Mouse (Mus musculus) liver, embryonic 14.5 days (tissue): ENCODE data around the gene Adam12. TPM values are rescaled to one million over a fixed set of nuclear protein-coding genes. Genes with fewer than 3 reads are reported as not detected.

Experiments
- ATAC-seq: fragments of 200-750 bp; cut with Nextera tagmentation; 2 replicates; pipeline ENCODE4 v1.8.0; 2017; ENCODE audit warnings: moderate number of reproducible peaks, mild to moderate bottlenecking, moderate library complexity; ENCODE audit not compliant: insufficient read depth
- DNase-seq, 3 experiments: peaks; one replicate each; pipeline ENCODE4 v3.0.0-alpha.2; 2012 to 2013; ENCODE audit warnings: low read depth in 3 of 3, low spot score in 3 of 3
- H3K27ac ChIP-seq: fragments of 300-500 bp; sonication (generic); 2 replicates; pipeline ENCODE4 v1.5.1; 2014; ENCODE audit warnings: moderate library complexity, mild to moderate bottlenecking, control low read depth, inconsistent platforms
- H3K27me3 ChIP-seq: fragments of 300-500 bp; sonication (generic); 2 replicates; pipeline ENCODE4 v1.6.1; 2014; ENCODE audit warnings: mild to moderate bottlenecking, low read length, moderate library complexity; ENCODE audit not compliant: control insufficient read depth, insufficient read depth
- H3K36me3 ChIP-seq: fragments of 300-500 bp; sonication (generic); replicated peaks from 2 replicates; pipeline ENCODE4 v1.6.1; 2014; ENCODE audit warnings: low read depth; ENCODE audit not compliant: control insufficient read depth, insufficient read depth
- H3K4me1 ChIP-seq, 2 experiments: fragments of 200-500 bp in 1 of 2; fragments of 300-500 bp in 1 of 2; sonication (generic) in 1 of 2; replicated peaks; 2 replicates each; pipeline ENCODE4 v1.6.1; 2012 to 2014; ENCODE audit warnings: antibody characterized with exemption in 1 of 2, inconsistent platforms in 1 of 2, low read length in 1 of 2; ENCODE audit not compliant: control insufficient read depth in 2 of 2, insufficient read depth in 2 of 2
- H3K4me2 ChIP-seq: fragments of 300-500 bp; sonication (generic); 2 replicates; pipeline ENCODE4 v1.6.1; 2014; ENCODE audit warnings: low read depth, mild to moderate bottlenecking, control low read depth, moderate library complexity
- H3K4me3 ChIP-seq, 2 experiments: fragments of 200-500 bp in 1 of 2; fragments of 300-500 bp in 1 of 2; sonication (generic) in 1 of 2; 2 replicates each; pipeline ENCODE4 v1.5.1; 2012 to 2014; ENCODE audit warnings: low read depth in 2 of 2, low read length in 2 of 2, mild to moderate bottlenecking in 2 of 2, control low read depth in 1 of 2, inconsistent platforms in 1 of 2, moderate library complexity in 1 of 2; ENCODE audit not compliant: insufficient read depth in 1 of 2
- H3K9ac ChIP-seq: fragments of 300-500 bp; sonication (generic); replicated peaks from 2 replicates; pipeline ENCODE4 v1.6.1; 2014; ENCODE audit warnings: mild to moderate bottlenecking, control low read depth, moderate library complexity
- H3K9me3 ChIP-seq: fragments of 300-500 bp; sonication (generic); 2 replicates; pipeline ENCODE4 v1.6.1; 2016; ENCODE audit warnings: low read length, mixed read lengths; ENCODE audit not compliant: control insufficient read depth
- CTCF ChIP-seq: IDR thresholded peaks from 2 replicates; pipeline ENCODE4 v1.5.1; 2016; ENCODE audit warnings: antibody characterized with exemption, low read depth, control low read depth
- EP300 ChIP-seq: IDR thresholded peaks from 2 replicates; pipeline ENCODE4 v1.6.1; 2016; ENCODE audit warnings: antibody characterized with exemption, low read depth
- WGBS: fragments of 180-500 bp; shearing (Covaris S2); extraction: QIAGEN DNeasy Blood & Tissue Kit; methylation state at CpG from one replicate; pipeline ENCODE4 v1.1.7; 2014; ENCODE audit not compliant: insufficient replicate concordance; 5-methylcytosine and 5-hydroxymethylcytosine counted together
- polyA plus RNA-seq, 2 experiments: library from polyadenylated mRNA; depleted of rRNA in 1 of 2; stranded (reverse) in 1 of 2; unstranded in 1 of 2; fragments of >200 nt; fragmentation: Nextera tagmentation in 1 of 2; extraction: Ambion mirVana in 1 of 2; gene quantifications; 2 replicates each; pipeline versions ENCODE4 v1.2.1 to v1.2.3; 2012 to 2014

The Adam12 gene
- polyA plus RNA-seq, 2 experiments, result 1.9 TPM

DNA sequence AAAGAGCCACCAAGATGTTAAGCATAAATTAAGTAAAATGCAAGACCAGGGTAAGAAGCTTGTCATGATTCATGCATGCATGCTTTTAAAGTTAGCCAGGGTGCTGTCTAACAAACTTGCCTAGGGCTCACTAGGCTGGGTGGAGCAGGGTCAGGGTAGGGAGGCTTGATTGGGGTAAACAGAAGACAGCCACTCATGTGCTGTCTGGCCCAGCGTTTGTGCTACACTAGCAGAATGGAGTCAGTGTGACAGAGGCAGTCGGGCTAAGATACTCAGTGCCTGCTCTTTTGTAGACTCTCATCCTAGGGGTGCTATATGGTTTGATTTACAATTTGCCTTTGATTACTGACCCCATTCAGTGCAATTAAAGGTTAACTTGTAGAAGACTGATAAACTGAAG is 179.5 kb downstream of the Adam12 start:
- WGBS, result 54% methylated on average over 2 of the region's 2 CpGs
- Histone ChIP-seq H3K9ac (no peak overlapping the region), H3K4me1 (no peaks in the 10 kb centered on the region), H3K27ac (no peak overlapping the region), H3K9me3 (no peaks in the 10 kb centered on the region), H3K4me2 (no peak overlapping the region), H3K27me3 (no peaks in the 10 kb centered on the region), H3K4me3 (no peak overlapping the region), H3K36me3 (no peaks in the 10 kb centered on the region)
- DNase-seq (no peak), ATAC-seq (no peak)
- TF ChIP-seq CTCF (no peak), EP300 (no peak)

DNA sequence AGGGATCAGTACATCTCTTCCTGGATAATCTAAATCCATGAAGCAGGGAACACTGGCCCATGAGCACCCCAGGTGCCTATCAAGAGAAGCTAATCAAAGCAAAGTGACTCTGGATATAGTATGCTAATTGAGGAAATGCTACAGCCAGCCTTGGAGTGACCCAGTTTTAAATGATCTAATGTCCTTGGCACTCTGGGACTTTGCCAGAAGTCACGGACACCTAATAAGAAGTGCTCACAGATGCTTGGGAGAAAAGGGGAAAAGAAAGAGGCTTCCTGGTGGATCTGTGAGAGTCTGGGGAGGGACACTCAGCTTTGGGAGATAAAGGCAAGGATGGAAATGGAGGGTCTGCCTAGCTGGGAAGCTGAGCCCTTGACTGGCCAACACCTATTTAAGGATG is 181.6 kb downstream of the Adam12 start:
- WGBS, result 61% methylated on average over 1 of the region's 1 CpGs
- Histone ChIP-seq H3K4me3 (no peak overlapping the region), H3K9ac (no peak overlapping the region), H3K9me3 (no peaks in the 10 kb centered on the region), H3K4me2 (no peak overlapping the region), H3K27ac (no peak overlapping the region), H3K36me3 (no peaks in the 10 kb centered on the region), H3K4me1 (no peaks in the 10 kb centered on the region), H3K27me3 (no peaks in the 10 kb centered on the region)
- TF ChIP-seq EP300 (no peak), CTCF (no peak)
- ATAC-seq, result no peak
- no peak for DNase-seq

DNA sequence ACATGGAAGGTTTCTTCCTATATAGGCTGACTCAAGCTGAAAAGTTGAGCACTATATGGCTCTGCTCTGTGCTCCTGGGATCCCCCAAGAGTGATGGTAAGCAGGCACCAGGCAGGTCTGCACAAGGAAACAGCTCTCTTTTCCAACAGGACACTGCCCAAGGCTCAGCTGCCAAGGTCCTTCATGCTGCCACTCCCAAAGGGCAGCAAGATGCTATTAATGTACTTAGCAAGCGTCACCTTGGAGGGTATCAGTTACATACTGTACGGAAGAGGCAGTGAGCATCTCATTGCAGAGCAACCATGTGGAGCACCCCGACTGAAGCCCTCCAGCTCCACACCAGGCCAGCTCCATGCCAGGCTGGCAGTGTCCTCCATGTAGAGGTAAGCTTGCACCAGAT is 185.6 kb downstream of the Adam12 start:
- H3K9me3 ChIP-seq, result no peaks in the 10 kb centered on the region
- H3K4me2 ChIP-seq, result no peak overlapping the region
- DNase-seq (no peak), ATAC-seq (no peak)
- 53% methylated on average over 3 of the region's 3 CpGs for WGBS
- no peak overlapping the region for H3K27ac ChIP-seq
- TF ChIP-seq EP300, result no peak
- no peak for TF ChIP-seq CTCF
- no peaks in the 10 kb centered on the region for H3K4me1 ChIP-seq
- H3K36me3 ChIP-seq, result no peaks in the 10 kb centered on the region
- H3K4me3 ChIP-seq, result no peak overlapping the region
- H3K9ac ChIP-seq, result no peak overlapping the region
- no peaks in the 10 kb centered on the region for H3K27me3 ChIP-seq

DNA sequence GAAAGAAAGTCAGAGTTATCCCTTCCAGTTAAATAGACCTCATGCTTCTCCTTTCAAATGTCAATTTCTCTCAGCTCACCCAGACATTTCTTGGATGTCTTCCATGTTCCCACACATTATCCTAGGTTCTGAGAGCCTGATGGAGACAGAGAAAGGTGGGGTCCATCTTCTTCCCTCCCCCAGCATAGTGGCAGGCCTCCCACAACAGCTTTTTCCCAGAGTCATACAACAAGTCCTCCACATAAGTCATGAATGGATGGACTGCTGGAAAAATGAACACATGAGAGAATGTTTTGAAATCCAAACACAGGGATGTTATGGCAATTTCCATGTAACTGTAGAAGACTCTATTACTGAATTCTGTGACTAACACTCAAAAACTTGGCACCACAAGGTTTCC is 188.4 kb downstream of the Adam12 start:
- no peaks in the 10 kb centered on the region for H3K27me3 ChIP-seq
- H3K9me3 ChIP-seq, result no peaks in the 10 kb centered on the region
- H3K4me2 ChIP-seq, result no peak overlapping the region
- no peak overlapping the region for H3K9ac ChIP-seq
- TF ChIP-seq CTCF (no peak), EP300 (no peak)
- H3K27ac ChIP-seq, result no peak overlapping the region
- ATAC-seq (no peak), DNase-seq (no peak)
- no peak overlapping the region for H3K4me3 ChIP-seq
- no peaks in the 10 kb centered on the region for H3K36me3 ChIP-seq
- no peaks in the 10 kb centered on the region for H3K4me1 ChIP-seq

DNA sequence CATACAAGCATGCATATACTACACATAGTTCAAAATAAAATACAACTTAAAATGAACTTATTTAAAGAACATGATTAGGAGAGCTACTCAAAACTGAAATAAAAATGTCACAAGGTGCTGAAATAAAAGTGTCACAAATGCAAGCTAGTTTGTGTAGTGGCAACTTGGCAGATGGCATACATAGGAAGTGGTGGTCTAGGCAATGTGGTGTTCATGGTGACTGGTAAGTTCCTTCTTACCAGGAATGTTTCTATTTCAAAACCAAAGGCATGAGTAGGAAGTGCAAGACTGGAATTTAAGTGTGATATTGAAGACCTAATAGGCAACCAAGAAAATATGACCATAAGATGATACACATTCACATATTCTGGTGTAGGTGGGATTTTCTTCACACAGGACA is 189.3 kb downstream of the Adam12 start:
- H3K4me2 ChIP-seq, result no peak overlapping the region
- no peaks in the 10 kb centered on the region for H3K4me1 ChIP-seq
- H3K36me3 ChIP-seq, result no peaks in the 10 kb centered on the region
- no peak for TF ChIP-seq EP300
- TF ChIP-seq CTCF, result no peak
- DNase-seq (no peak), ATAC-seq (no peak)
- no peaks in the 10 kb centered on the region for H3K9me3 ChIP-seq
- H3K27ac ChIP-seq, result no peak overlapping the region
- H3K27me3 ChIP-seq, result no peaks in the 10 kb centered on the region
- H3K4me3 ChIP-seq, result no peak overlapping the region
- H3K9ac ChIP-seq, result no peak overlapping the region

DNA sequence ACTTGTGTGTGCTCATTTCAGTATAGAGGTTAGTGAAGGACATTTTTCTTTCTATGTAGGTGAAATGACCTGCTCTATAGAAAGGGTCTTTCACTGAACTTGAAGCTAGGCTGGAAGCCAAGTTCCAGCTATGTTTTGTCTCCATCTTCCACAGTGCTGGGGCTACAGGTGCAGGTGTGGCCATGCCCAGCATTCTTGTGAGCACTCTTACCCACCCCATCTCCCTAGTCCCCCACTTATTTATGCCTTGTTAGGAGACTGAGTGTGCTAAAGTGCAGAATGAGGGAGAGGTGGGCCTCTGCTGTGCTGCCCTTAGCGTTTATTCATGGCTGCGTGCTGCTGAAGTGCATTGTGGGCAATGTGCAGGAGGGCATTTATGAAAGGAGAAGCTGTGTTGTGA is 198.0 kb downstream of the Adam12 start:
- DNase-seq (no peak), ATAC-seq (no peak)
- H3K36me3 ChIP-seq, result no peaks in the 10 kb centered on the region
- 71% methylated on average over 2 of the region's 2 CpGs for WGBS
- H3K9me3 ChIP-seq, result no peaks in the 10 kb centered on the region
- no peak overlapping the region for H3K27ac ChIP-seq
- no peak overlapping the region for H3K4me3 ChIP-seq
- no peak overlapping the region for H3K4me2 ChIP-seq
- H3K9ac ChIP-seq, result no peak overlapping the region
- no peaks in the 10 kb centered on the region for H3K27me3 ChIP-seq
- peaks cover 0 to 5% of the 10 kb centered on the region in 2 experiments; a peak in 1 of 4 replicates for H3K4me1 ChIP-seq
- no peak for TF ChIP-seq EP300
- TF ChIP-seq CTCF, result no peak
